Mouse (Mus musculus) intestine, embryonic 14.5 days (tissue): ENCODE measurements around the gene Macrod2. TPM values are rescaled to one million over a fixed set of nuclear protein-coding genes. Genes with fewer than 3 reads are reported as not detected.

Experiments
- ATAC-seq: fragments of 200-750 bp; cut with Nextera tagmentation; replicated peaks from 2 replicates; pipeline ENCODE4 v1.8.0; 2017; ENCODE audit warnings: low read depth, moderate number of reproducible peaks, moderate TSS enrichment, moderate library complexity; ENCODE audit not compliant: low FRiP score, low TSS enrichment
- DNase-seq: peaks from one replicate; pipeline ENCODE4 v3.0.0-alpha.2; 2018; ENCODE audit warnings: low spot score
- H3K27ac ChIP-seq: fragments of 300-500 bp; sonication (generic); 2 replicates; pipeline ENCODE4 v1.5.1; 2014; ENCODE audit warnings: low read depth, mild to moderate bottlenecking, control low read depth
- H3K27me3 ChIP-seq: fragments of 300-500 bp; sonication (generic); replicated peaks from 2 replicates; pipeline ENCODE4 v1.6.1; 2014; ENCODE audit warnings: low read length, control low read depth; ENCODE audit not compliant: control insufficient read depth, insufficient read depth
- H3K36me3 ChIP-seq: fragments of 300-500 bp; sonication (generic); 2 replicates; pipeline ENCODE4 v1.6.1; 2014; ENCODE audit warnings: low read length, control low read depth; ENCODE audit not compliant: control insufficient read depth, insufficient read depth
- H3K4me1 ChIP-seq: fragments of 300-500 bp; sonication (generic); replicated peaks from 2 replicates; pipeline ENCODE4 v1.6.1; 2014; ENCODE audit warnings: low read length, control low read depth, mixed read lengths; ENCODE audit not compliant: control insufficient read depth, insufficient read depth
- H3K4me2 ChIP-seq: fragments of 300-500 bp; sonication (generic); 2 replicates; pipeline ENCODE4 v1.6.1; 2014; ENCODE audit warnings: low read length
- H3K4me3 ChIP-seq: fragments of 300-500 bp; sonication (generic); 2 replicates; pipeline ENCODE4 v1.5.1; 2014; ENCODE audit warnings: low read depth, low read length, control low read depth, mixed read lengths
- H3K9ac ChIP-seq: fragments of 300-500 bp; sonication (generic); 2 replicates; pipeline ENCODE4 v1.6.1; 2014; ENCODE audit warnings: mild to moderate bottlenecking, low read length
- H3K9me3 ChIP-seq: fragments of 300-500 bp; sonication (generic); 2 replicates; pipeline ENCODE4 v1.6.1; 2016; ENCODE audit warnings: low read length, control low read depth; ENCODE audit not compliant: control insufficient read depth
- WGBS: fragments of 180-500 bp; shearing (Covaris S2); extraction: QIAGEN DNeasy Blood & Tissue Kit; methylation state at CpG from one replicate; pipeline ENCODE4 v1.1.7; 2014; 5-methylcytosine and 5-hydroxymethylcytosine counted together
- polyA plus RNA-seq: library from polyadenylated mRNA; unstranded; fragments of >200 nt; fragmentation: Nextera tagmentation; extraction: Ambion mirVana; gene quantifications from 2 replicates; pipeline ENCODE4 v1.2.1, GENCODE M21; 2014

Macrod2 gene
- polyA plus RNA-seq, 1 experiment from 2014 or later: 30.6 TPM

- ATAC-seq (no peak), DNase-seq (no peak)
- H3K36me3 ChIP-seq: no peaks in the 10 kb centered on the region
- no peak overlapping the region for H3K9ac ChIP-seq
- no peaks in the 10 kb centered on the region for H3K4me1 ChIP-seq
- WGBS: 18% methylated on average over 3 of the region's 3 CpGs
- no peaks in the 10 kb centered on the region for H3K27me3 ChIP-seq
- H3K4me3 ChIP-seq: no peak overlapping the region
- H3K9me3 ChIP-seq: no peaks in the 10 kb centered on the region
- H3K4me2 ChIP-seq: no peak overlapping the region
- no peak overlapping the region for H3K27ac ChIP-seq
Measured at GRCm38 (mm10) chr2:142373978-142374377, 1978.9 kb downstream of the Macrod2 start.

GRCm38 (mm10) chr2:142380563-142380962, 1985.5 kb downstream of the Macrod2 start:
- no peaks in the 10 kb centered on the region for H3K4me1 ChIP-seq
- no peak overlapping the region for H3K4me3 ChIP-seq
- no peaks in the 10 kb centered on the region for H3K27me3 ChIP-seq
- no peaks in the 10 kb centered on the region for H3K36me3 ChIP-seq
- no peak overlapping the region for H3K27ac ChIP-seq
- ATAC-seq: no peak
- no peaks in the 10 kb centered on the region for H3K9me3 ChIP-seq
- WGBS: 93% methylated on average over 2 of the region's 2 CpGs
- no peak overlapping the region for H3K9ac ChIP-seq
- no peak for DNase-seq
- H3K4me2 ChIP-seq: no peak overlapping the region

- DNase-seq (no peak), ATAC-seq (no peak)
- Histone ChIP-seq H3K9ac (no peak overlapping the region), H3K27me3 (no peaks in the 10 kb centered on the region), H3K4me2 (no peak overlapping the region), H3K27ac (no peak overlapping the region), H3K9me3 (no peaks in the 10 kb centered on the region), H3K4me1 (no peaks in the 10 kb centered on the region), H3K36me3 (no peaks in the 10 kb centered on the region), H3K4me3 (no peak overlapping the region)
- WGBS: 92% methylated on average over 2 of the region's 2 CpGs
Measured at GRCm38 (mm10) chr2:142381081-142381579, 1986.0 kb downstream of the Macrod2 start.

DNA sequence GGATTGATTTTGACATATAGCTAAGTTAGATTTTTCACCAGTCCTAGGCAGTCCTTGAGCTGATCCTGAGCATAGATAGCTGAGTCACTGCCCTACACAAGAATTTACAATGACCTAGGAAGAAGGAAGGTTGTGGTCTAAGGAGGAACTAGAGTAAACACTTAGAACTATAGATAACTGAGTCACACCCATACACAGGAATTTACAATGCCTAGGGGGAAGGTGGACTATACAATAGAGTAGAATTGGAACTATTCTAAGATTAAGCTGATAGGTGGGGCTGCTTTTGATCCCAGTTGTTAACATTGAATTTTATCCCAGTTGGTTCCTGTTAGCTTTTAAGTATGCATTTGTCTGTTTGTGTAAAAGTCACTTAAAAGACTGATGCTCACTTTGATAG, 1998.4 kb downstream of the Macrod2 start:
- H3K27me3 ChIP-seq: no peaks in the 10 kb centered on the region
- no peak overlapping the region for H3K4me3 ChIP-seq
- ATAC-seq (no peak), DNase-seq (no peak)
- H3K9me3 ChIP-seq: no peaks in the 10 kb centered on the region
- H3K9ac ChIP-seq: no peak overlapping the region
- H3K36me3 ChIP-seq: no peaks in the 10 kb centered on the region
- H3K27ac ChIP-seq: no peak overlapping the region
- no peaks in the 10 kb centered on the region for H3K4me1 ChIP-seq
- no peak overlapping the region for H3K4me2 ChIP-seq

GRCm38 (mm10) chr2:142399490-142399889, 2004.4 kb downstream of the Macrod2 start:
- Histone ChIP-seq H3K27ac (no peak overlapping the region), H3K9ac (no peak overlapping the region), H3K36me3 (no peaks in the 10 kb centered on the region), H3K4me1 (no peaks in the 10 kb centered on the region), H3K4me3 (no peak overlapping the region), H3K27me3 (no peaks in the 10 kb centered on the region), H3K4me2 (no peak overlapping the region), H3K9me3 (no peaks in the 10 kb centered on the region)
- WGBS: 34% methylated on average over 1 of the region's 1 CpGs
- no peak for ATAC-seq
- DNase-seq: no peak

DNA sequence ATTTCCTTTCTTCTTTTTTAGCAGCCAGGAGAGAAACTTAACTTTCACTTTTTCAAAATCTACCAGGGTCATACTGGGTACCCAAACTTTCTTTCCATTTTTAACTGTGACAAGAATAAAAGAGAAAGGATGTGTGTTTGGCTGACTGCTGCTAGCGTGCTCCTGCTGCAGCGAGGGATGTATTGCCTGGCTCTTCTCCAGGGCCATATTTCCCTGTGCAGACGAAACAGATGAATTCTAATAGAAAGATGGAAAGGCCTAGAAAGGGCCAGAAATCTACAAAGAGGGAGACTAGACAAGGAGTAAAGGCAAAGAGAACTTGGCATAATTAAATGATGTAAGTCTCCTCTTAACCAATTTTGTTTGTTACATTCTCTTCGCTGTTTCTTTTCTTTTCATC, 2005.7 kb downstream of the Macrod2 start:
- 67% methylated on average over 4 of the region's 4 CpGs for WGBS
- Histone ChIP-seq H3K4me3 (no peak overlapping the region), H3K9me3 (no peaks in the 10 kb centered on the region), H3K9ac (no peak overlapping the region), H3K4me2 (no peak overlapping the region), H3K27me3 (no peaks in the 10 kb centered on the region), H3K36me3 (no peaks in the 10 kb centered on the region), H3K4me1 (no peaks in the 10 kb centered on the region), H3K27ac (no peak overlapping the region)
- no peak for DNase-seq
- ATAC-seq: no peak

GRCm38 (mm10) chr2:142401359-142401758, 2006.2 kb downstream of the Macrod2 start:
- WGBS: 86% methylated on average over 3 of the region's 3 CpGs

GRCm38 (mm10) chr2:142403394-142403793, 2008.3 kb downstream of the Macrod2 start:
- ATAC-seq (no peak), DNase-seq (no peak)
- H3K36me3 ChIP-seq: no peaks in the 10 kb centered on the region
- H3K27ac ChIP-seq: no peak overlapping the region
- H3K27me3 ChIP-seq: no peaks in the 10 kb centered on the region
- H3K4me3 ChIP-seq: no peak overlapping the region
- no peak overlapping the region for H3K4me2 ChIP-seq
- no peak overlapping the region for H3K9ac ChIP-seq
- H3K9me3 ChIP-seq: no peaks in the 10 kb centered on the region
- no peaks in the 10 kb centered on the region for H3K4me1 ChIP-seq

More at GRCm38 (mm10) chr2:142401359-142401758, 2006.2 kb downstream of the Macrod2 start:
- no peak overlapping the region for H3K4me3 ChIP-seq
- no peaks in the 10 kb centered on the region for H3K4me1 ChIP-seq
- no peaks in the 10 kb centered on the region for H3K9me3 ChIP-seq
- H3K27ac ChIP-seq: no peak overlapping the region
- H3K9ac ChIP-seq: no peak overlapping the region
- DNase-seq (no peak), ATAC-seq (no peak)
- H3K27me3 ChIP-seq: no peaks in the 10 kb centered on the region
- H3K4me2 ChIP-seq: no peak overlapping the region
- H3K36me3 ChIP-seq: no peaks in the 10 kb centered on the region

DNA sequence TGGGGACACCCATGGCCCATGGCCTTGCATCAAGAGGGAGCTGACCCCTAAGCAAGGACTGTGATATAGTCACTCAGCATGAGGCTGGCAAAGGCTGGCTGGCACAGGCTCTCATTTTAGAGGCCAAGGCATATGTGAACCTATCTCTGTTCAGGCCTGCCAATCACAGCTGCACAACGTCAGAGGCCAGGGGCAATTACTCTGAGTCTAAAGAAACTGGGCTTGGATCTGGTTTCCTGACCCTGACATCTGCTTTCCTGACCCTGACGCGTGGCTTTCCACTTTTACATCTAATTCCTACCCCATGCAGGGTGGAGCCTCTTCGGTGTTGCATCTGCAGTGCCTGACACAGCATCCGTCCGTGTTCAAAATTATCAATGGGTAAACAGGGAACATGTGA, 2009.2 kb downstream of the Macrod2 start:
- no peaks in the 10 kb centered on the region for H3K9me3 ChIP-seq
- 55% methylated on average over 6 of the region's 6 CpGs for WGBS
- DNase-seq: no peak
- no peaks in the 10 kb centered on the region for H3K27me3 ChIP-seq
- H3K4me2 ChIP-seq: no peak overlapping the region
- H3K4me1 ChIP-seq: no peaks in the 10 kb centered on the region
- no peak for ATAC-seq
- H3K4me3 ChIP-seq: no peak overlapping the region
- no peaks in the 10 kb centered on the region for H3K36me3 ChIP-seq
- no peak overlapping the region for H3K9ac ChIP-seq
- no peak overlapping the region for H3K27ac ChIP-seq
